Mouse (Mus musculus) MEL (cell line): ENCODE results near the gene Lrrn4. TPM values are rescaled to one million over a fixed set of nuclear protein-coding genes. Genes with fewer than 3 reads are reported as not detected.

Experiments used
- DNase-seq: peaks from one replicate; pipeline ENCODE4 v3.0.0; 2011; ENCODE audit warnings: low read depth, low spot score
- H3K27ac ChIP-seq: 2 replicates; pipeline ENCODE4 v1.5.1; 2012; ENCODE audit warnings: low read depth, mild to moderate bottlenecking, control low read depth, low read length, moderate library complexity; ENCODE audit not compliant: control insufficient read depth
- H3K27me3 ChIP-seq, 2 experiments: fragments of 150-350 bp in 1 of 2; sonication (generic) in 1 of 2; 2 replicates each; pipeline ENCODE4 v1.6.1; 2012; ENCODE audit warnings: low read length in 2 of 2, mild to moderate bottlenecking in 2 of 2, improper control_type of control experiment in 1 of 2, moderate library complexity in 1 of 2; ENCODE audit not compliant: insufficient read depth in 2 of 2, control insufficient read depth in 1 of 2
- H3K36me3 ChIP-seq, 2 experiments: 2 replicates each; pipeline ENCODE4 v1.6.1; 2012 to 2014; ENCODE audit warnings: low read length in 2 of 2, improper control_type of control experiment in 1 of 2, inconsistent platforms in 1 of 2, mild to moderate bottlenecking in 1 of 2; ENCODE audit not compliant: insufficient read depth in 2 of 2, control insufficient read depth in 1 of 2
- H3K4me1 ChIP-seq, 2 experiments: fragments of 150-350 bp in 1 of 2; sonication (generic) in 1 of 2; 2 replicates each; pipeline ENCODE4 v1.6.1; 2012; ENCODE audit warnings: low read length in 2 of 2, improper control_type of control experiment in 1 of 2, mild to moderate bottlenecking in 1 of 2; ENCODE audit not compliant: insufficient read depth in 2 of 2, control insufficient read depth in 1 of 2
- H3K4me3 ChIP-seq, 2 experiments: fragments of 150-350 bp in 1 of 2; sonication (generic) in 1 of 2; 2 replicates each; pipeline ENCODE4 v1.5.1; 2012; ENCODE audit warnings: low read depth in 2 of 2, low read length in 2 of 2, mild to moderate bottlenecking in 2 of 2, moderate library complexity in 2 of 2, control low read depth in 1 of 2, improper control_type of control experiment in 1 of 2; ENCODE audit not compliant: control insufficient read depth in 1 of 2, insufficient read depth in 1 of 2
- H3K79me2 ChIP-seq: 2 replicates; pipeline ENCODE4 v1.6.1; 2012; ENCODE audit warnings: mild to moderate bottlenecking, low read length, moderate library complexity; ENCODE audit not compliant: control insufficient read depth, poor library complexity, insufficient read depth
- H3K9ac ChIP-seq: 2 replicates; pipeline ENCODE4 v1.6.1; 2012; ENCODE audit warnings: low read depth, mild to moderate bottlenecking, control low read depth, low read length, moderate library complexity; ENCODE audit not compliant: control insufficient read depth, poor library complexity, severe bottlenecking
- H3K9me3 ChIP-seq: fragments of 150-350 bp; sonication (generic); replicated peaks from 2 replicates; pipeline ENCODE4 v1.6.1; 2012; ENCODE audit warnings: mild to moderate bottlenecking, low read length, improper control_type of control experiment, moderate library complexity; ENCODE audit not compliant: insufficient read depth
- BHLHE40 ChIP-seq: IDR thresholded peaks from 2 replicates; pipeline ENCODE4 v1.6.1; 2012; ENCODE audit warnings: low read depth, mild to moderate bottlenecking, inconsistent platforms, low read length, improper control_type of control experiment, borderline replicate concordance
- CHD1 ChIP-seq: IDR thresholded peaks from 2 replicates; pipeline ENCODE4 v1.6.1; 2012; ENCODE audit warnings: low read depth, mild to moderate bottlenecking, inconsistent platforms, low read length, improper control_type of control experiment
- EP300 ChIP-seq, 2 experiments: IDR thresholded peaks; 2 replicates each; pipeline ENCODE4 v1.6.1; 2011; ENCODE audit warnings: improper control_type of control experiment in 2 of 2, low read length in 2 of 2, low read depth in 1 of 2, mild to moderate bottlenecking in 1 of 2
- ETS1 ChIP-seq: IDR thresholded peaks from 2 replicates; pipeline ENCODE4 v1.6.1; 2012; ENCODE audit warnings: low read depth, mild to moderate bottlenecking, inconsistent platforms, low read length, improper control_type of control experiment, moderate library complexity
- GATA1 ChIP-seq: IDR thresholded peaks from 2 replicates; pipeline ENCODE4 v1.6.1; 2011; ENCODE audit warnings: low read depth, low read length, improper control_type of control experiment
- HCFC1 ChIP-seq: IDR thresholded peaks from 2 replicates; pipeline ENCODE4 v1.6.1; 2012; ENCODE audit warnings: low read depth, mild to moderate bottlenecking, inconsistent platforms, low read length, improper control_type of control experiment, moderate library complexity
- JUND ChIP-seq: IDR thresholded peaks from 2 replicates; pipeline ENCODE4 v1.6.1; 2011; ENCODE audit warnings: low read depth, mild to moderate bottlenecking, improper control_type of control experiment, low read length
- KAT2A ChIP-seq: conservative IDR thresholded peaks from 2 replicates; pipeline ENCODE4 v1.6.1; 2012; ENCODE audit warnings: low read depth, low read length, improper control_type of control experiment, inconsistent platforms
- MAZ ChIP-seq: IDR thresholded peaks from 2 replicates; pipeline ENCODE4 v1.6.1; 2012; ENCODE audit warnings: low read depth, mild to moderate bottlenecking, inconsistent platforms, low read length, improper control_type of control experiment
- MEF2A ChIP-seq: IDR thresholded peaks from 2 replicates; pipeline ENCODE4 v1.6.1; 2014; ENCODE audit warnings: low read depth, mild to moderate bottlenecking, inconsistent platforms, low read length, improper control_type of control experiment; ENCODE audit not compliant: poor library complexity, insufficient replicate concordance, severe bottlenecking; ENCODE audit errors: extremely low read depth
- MYB ChIP-seq: IDR thresholded peaks from 2 replicates; pipeline ENCODE4 v1.6.1; 2011; ENCODE audit warnings: mild to moderate bottlenecking, low read depth, low read length, improper control_type of control experiment
- MYC ChIP-seq: IDR thresholded peaks from 2 replicates; pipeline ENCODE4 v1.6.1; 2011; ENCODE audit warnings: low read depth, mild to moderate bottlenecking, low read length, improper control_type of control experiment, moderate library complexity
- NELFE ChIP-seq: IDR thresholded peaks from 2 replicates; pipeline ENCODE4 v1.6.1; 2011; ENCODE audit warnings: low read depth, low read length, improper control_type of control experiment
- NRF1 ChIP-seq: IDR thresholded peaks from 2 replicates; pipeline ENCODE4 v1.6.1; 2014; ENCODE audit warnings: low read depth, mild to moderate bottlenecking, inconsistent platforms, low read length, improper control_type of control experiment, moderate library complexity; ENCODE audit not compliant: poor library complexity, insufficient read depth, severe bottlenecking
- POLR2A ChIP-seq, 2 experiments: IDR thresholded peaks; 2 replicates each; pipeline ENCODE4 v1.6.1; 2011 to 2012; ENCODE audit warnings: low read length in 2 of 2, mild to moderate bottlenecking in 2 of 2, control low read depth in 1 of 2, improper control_type of control experiment in 1 of 2, low read depth in 1 of 2, moderate library complexity in 1 of 2; ENCODE audit not compliant: control insufficient read depth in 1 of 2, insufficient read depth in 1 of 2, poor library complexity in 1 of 2
- POLR2AphosphoS2 ChIP-seq: IDR thresholded peaks from 2 replicates; pipeline ENCODE4 v1.6.1; 2011; ENCODE audit warnings: low read length, improper control_type of control experiment
- POLR2AphosphoS5 ChIP-seq: IDR thresholded peaks from 2 replicates; pipeline ENCODE4 v1.6.1; 2012; ENCODE audit warnings: low read depth, borderline replicate concordance, mild to moderate bottlenecking, inconsistent platforms, low read length, moderate library complexity, mixed read lengths
- RCOR1 ChIP-seq: IDR thresholded peaks from 2 replicates; pipeline ENCODE4 v1.6.1; 2012; ENCODE audit warnings: low read depth, mild to moderate bottlenecking, inconsistent platforms, low read length, improper control_type of control experiment
- SMC3 ChIP-seq: IDR thresholded peaks from 2 replicates; pipeline ENCODE4 v1.6.1; 2011; ENCODE audit warnings: low read depth, low read length, improper control_type of control experiment
- TAL1 ChIP-seq: IDR thresholded peaks from 2 replicates; pipeline ENCODE4 v1.6.1; 2012; ENCODE audit warnings: mild to moderate bottlenecking, inconsistent platforms, low read length, moderate library complexity, mixed read lengths
- TBP ChIP-seq: IDR thresholded peaks from 2 replicates; pipeline ENCODE4 v1.8.0; 2011; ENCODE audit warnings: low read depth, low read length, improper control_type of control experiment
- TCF12 ChIP-seq: IDR thresholded peaks from 2 replicates; pipeline ENCODE4 v1.6.1; 2014; ENCODE audit warnings: low read depth, mild to moderate bottlenecking, inconsistent platforms, low read length, improper control_type of control experiment, moderate library complexity
- USF1 ChIP-seq: IDR thresholded peaks from 2 replicates; pipeline ENCODE4 v1.6.1; 2014; ENCODE audit warnings: low read depth, mild to moderate bottlenecking, inconsistent platforms, low read length, improper control_type of control experiment, moderate library complexity
- ZMIZ1 ChIP-seq: IDR thresholded peaks from 2 replicates; pipeline ENCODE4 v1.6.1; 2012; ENCODE audit warnings: low read depth, mild to moderate bottlenecking, inconsistent platforms, low read length, improper control_type of control experiment, moderate library complexity
- ZNF384 ChIP-seq: IDR thresholded peaks from 2 replicates; pipeline ENCODE4 v1.6.1; 2012; ENCODE audit warnings: low read depth, mild to moderate bottlenecking, inconsistent platforms, low read length, improper control_type of control experiment
- polyA plus RNA-seq, 2 experiments: library from polyadenylated mRNA; stranded (reverse) in 1 of 2; unstranded in 1 of 2; fragments of >175 nt in 1 of 2; fragments of >200 nt in 1 of 2; gene quantifications; 2 replicates each; pipeline versions ENCODE4 v1.2.1 to v1.2.4; 2012; ENCODE audit warnings: low replicate concordance in 2 of 2, low read depth in 1 of 2; ENCODE audit not compliant: insufficient read length in 2 of 2, insufficient read depth in 1 of 2, missing spikeins in 1 of 2
- total RNA-seq: library from RNA; depleted of rRNA; stranded (reverse); fragments of 300-350 nt; gene quantifications from 2 replicates; pipeline ENCODE4 v1.2.3, GENCODE M21; 2012

The Lrrn4 gene
- total and polyA plus RNA-seq, 3 experiments: not detected

DNA sequence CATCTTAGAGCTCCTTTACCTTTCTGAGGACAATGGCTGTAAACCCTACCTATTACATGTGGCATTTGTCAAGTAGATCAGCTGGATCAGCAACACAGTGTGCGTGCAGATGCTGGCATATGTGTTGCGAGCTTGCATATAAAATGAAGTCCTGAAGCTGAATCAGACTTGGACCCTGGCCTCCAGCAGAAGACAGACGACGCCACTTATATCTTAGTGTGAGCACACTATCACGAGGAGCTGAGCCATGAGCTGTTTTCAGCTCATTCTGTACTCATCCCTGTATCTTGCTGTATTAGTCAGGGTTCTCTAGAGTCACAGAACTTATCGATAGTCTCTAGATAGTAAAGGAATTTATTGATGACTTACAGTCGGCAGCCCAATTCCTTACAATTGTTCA is 4.6 kb upstream of the Lrrn4 start:
- Histone ChIP-seq H3K9ac (no peak overlapping the region), H3K4me3 (no peak overlapping the region), H3K9me3 (no peaks in the 10 kb centered on the region), H3K4me1 (no peaks in the 10 kb centered on the region), H3K27me3 (no peaks in the 10 kb centered on the region), H3K27ac (no peak overlapping the region), H3K79me2 (no peaks in the 10 kb centered on the region), H3K36me3 (no peaks in the 10 kb centered on the region)
- no peak for DNase-seq
- TF ChIP-seq MYB (no peak), POLR2AphosphoS2 (no peak), MEF2A (no peak), HCFC1 (no peak), KAT2A (no peak), CHD1 (no peak), ZMIZ1 (no peak), BHLHE40 (no peak), RCOR1 (no peak), USF1 (no peak), ETS1 (no peak), MYC (no peak), NRF1 (no peak), POLR2A (IDR thresholded peaks at IDR 0.05; ENCODE audit: control insufficient read depth in 1 of 2, insufficient read depth in 1 of 2, low read depth in 1 of 2, low read length in 2 of 2, poor library complexity in 1 of 2) (no peak), TCF12 (no peak), EP300 (IDR thresholded peaks at IDR 0.05; ENCODE audit: low read depth in 1 of 2, low read length in 2 of 2) (no peak)

DNA sequence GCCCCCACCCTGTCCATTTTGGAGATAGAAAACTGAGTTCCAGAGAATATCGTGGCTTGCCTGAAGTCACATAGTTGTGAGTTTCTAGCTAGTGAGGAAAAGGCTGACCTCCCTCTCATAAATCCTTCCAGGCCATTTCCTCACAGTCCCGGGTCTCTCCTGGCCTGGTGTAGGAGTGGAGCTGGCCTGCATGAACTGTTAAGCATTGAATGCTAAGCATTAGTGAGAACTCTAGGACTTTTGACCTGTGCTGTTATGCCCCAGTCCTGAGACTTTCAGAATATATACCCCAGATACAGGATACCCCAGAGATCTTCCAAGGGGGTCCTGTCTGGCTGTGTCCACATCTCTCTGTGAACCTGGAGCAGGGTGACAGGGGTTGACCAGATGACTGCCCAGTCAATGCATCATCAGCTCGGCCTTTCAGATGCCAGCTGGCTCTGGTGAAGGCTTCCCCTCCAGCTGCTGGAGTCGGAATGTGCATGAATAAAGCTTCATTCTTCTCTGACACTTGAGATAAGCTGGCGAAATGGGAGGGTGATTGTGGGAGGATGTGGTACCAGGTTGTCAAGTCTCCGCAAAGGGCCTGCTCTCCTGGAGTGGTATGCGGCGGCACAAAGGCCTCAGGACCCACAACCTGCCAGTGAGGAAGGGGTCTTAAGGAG is 3.7 kb upstream of the Lrrn4 start:
- Histone ChIP-seq H3K9ac (no peak overlapping the region), H3K27ac (no peak overlapping the region), H3K27me3 (no peaks in the 10 kb centered on the region), H3K36me3 (no peaks in the 10 kb centered on the region), H3K4me3 (no peak overlapping the region), H3K4me1 (no peaks in the 10 kb centered on the region), H3K9me3 (no peaks in the 10 kb centered on the region), H3K79me2 (no peaks in the 10 kb centered on the region)
- TF ChIP-seq CHD1 (no peak), EP300 (IDR thresholded peaks at IDR 0.05; ENCODE audit: low read depth in 1 of 2, low read length in 2 of 2) (no peak), GATA1 (no peak), RCOR1 (no peak), ZNF384 (no peak), NELFE (no peak), TAL1 (no peak), SMC3 (no peak), TBP (no peak), MAZ (no peak), JUND (no peak), POLR2AphosphoS5 (no peak), POLR2AphosphoS2 (no peak)
- DNase-seq: no peak
